Mouse (Mus musculus): ENCODE data around the gene Csnk1e. TPM values are rescaled to one million over a fixed set of nuclear protein-coding genes. Genes with fewer than 3 reads are reported as not detected.

Gene Csnk1e
- polyA plus RNA-seq, 1 experiment from 2014 or later = 193 TPM

- peaks cover 23% of the 10 kb centered on the region for H3K4me1 ChIP-seq (ENCODE audit: control insufficient read depth, insufficient read depth, low read length)
- no peaks in the 10 kb centered on the region for H3K27me3 ChIP-seq (ENCODE audit: control insufficient read depth, insufficient read depth, low read depth, low read length)
- no peak for ATAC-seq
- no peak overlapping the region for H3K4me3 ChIP-seq (ENCODE audit: low read depth, low read length)
- H3K27ac ChIP-seq (ENCODE audit: low read length) = no peak overlapping the region
- no peak overlapping the region for H3K4me2 ChIP-seq (ENCODE audit: low read length)
- H3K36me3 ChIP-seq (ENCODE audit: control insufficient read depth, insufficient read depth, low read length) = peaks cover 32% of the 10 kb centered on the region
- WGBS = 83% methylated on average over 7 of the region's 7 CpGs
- no peaks in the 10 kb centered on the region for H3K9me3 ChIP-seq (replicated peaks; ENCODE audit: control insufficient read depth, low read length, poor library complexity, severe bottlenecking)
- no peak overlapping the region for H3K9ac ChIP-seq (ENCODE audit: low read depth, low read length)
These were observed 23.4 kb downstream of the Csnk1e start for GRCm38 (mm10) chr15:79431925-79432324.

GRCm38 (mm10) chr15:79430461-79431000, 24.8 kb downstream of the Csnk1e start:
- peaks cover 36% of the 10 kb centered on the region for H3K36me3 ChIP-seq (ENCODE audit: control insufficient read depth, insufficient read depth, low read length)
- no peaks in the 10 kb centered on the region for H3K9me3 ChIP-seq (replicated peaks; ENCODE audit: control insufficient read depth, low read length, poor library complexity, severe bottlenecking)
- H3K4me2 ChIP-seq (ENCODE audit: low read length) = no peak overlapping the region
- no peak for ATAC-seq
- H3K27ac ChIP-seq (ENCODE audit: low read length) = no peak overlapping the region
- H3K4me1 ChIP-seq (ENCODE audit: control insufficient read depth, insufficient read depth, low read length) = peaks cover 10% of the 10 kb centered on the region
- no peak overlapping the region for H3K9ac ChIP-seq (ENCODE audit: low read depth, low read length)
- no peak overlapping the region for H3K4me3 ChIP-seq (ENCODE audit: low read depth, low read length)
- 75% methylated on average over 10 of the region's 10 CpGs for WGBS
- no peaks in the 10 kb centered on the region for H3K27me3 ChIP-seq (ENCODE audit: control insufficient read depth, insufficient read depth, low read depth, low read length)

GRCm38 (mm10) chr15:79429994-79430393, 25.4 kb downstream of the Csnk1e start:
- Histone ChIP-seq H3K27ac (ENCODE audit: low read length) (no peak overlapping the region), H3K4me1 (ENCODE audit: control insufficient read depth, insufficient read depth, low read length) (peaks cover 4% of the 10 kb centered on the region; the same call in 1 of the 2 replicates), H3K4me2 (ENCODE audit: low read length) (no peak overlapping the region), H3K9ac (ENCODE audit: low read depth, low read length) (no peak overlapping the region), H3K4me3 (ENCODE audit: low read depth, low read length) (no peak overlapping the region), H3K27me3 (ENCODE audit: control insufficient read depth, insufficient read depth, low read depth, low read length) (no peaks in the 10 kb centered on the region), H3K36me3 (ENCODE audit: control insufficient read depth, insufficient read depth, low read length) (peaks cover 36% of the 10 kb centered on the region), H3K9me3 (replicated peaks; ENCODE audit: control insufficient read depth, low read length, poor library complexity, severe bottlenecking) (no peaks in the 10 kb centered on the region)
- no peak for ATAC-seq
- WGBS = 94% methylated on average over 8 of the region's 9 CpGs

GRCm38 (mm10) chr15:79429527-79429926, 25.8 kb downstream of the Csnk1e start:
- H3K4me1 ChIP-seq (ENCODE audit: control insufficient read depth, insufficient read depth, low read length) = peaks cover 3% of the 10 kb centered on the region; the same call in 1 of the 2 replicates
- peaks cover 41% of the 10 kb centered on the region for H3K36me3 ChIP-seq (ENCODE audit: control insufficient read depth, insufficient read depth, low read length)
- H3K9me3 ChIP-seq (replicated peaks; ENCODE audit: control insufficient read depth, low read length, poor library complexity, severe bottlenecking) = no peaks in the 10 kb centered on the region
- H3K4me2 ChIP-seq (ENCODE audit: low read length) = no peak overlapping the region
- no peak overlapping the region for H3K9ac ChIP-seq (ENCODE audit: low read depth, low read length)
- H3K27ac ChIP-seq (ENCODE audit: low read length) = no peak overlapping the region
- 90% methylated on average over 12 of the region's 12 CpGs for WGBS
- ATAC-seq = no peak
- no peak overlapping the region for H3K4me3 ChIP-seq (ENCODE audit: low read depth, low read length)
- no peaks in the 10 kb centered on the region for H3K27me3 ChIP-seq (ENCODE audit: control insufficient read depth, insufficient read depth, low read depth, low read length)

GRCm38 (mm10) chr15:79428616-79429015, 26.8 kb downstream of the Csnk1e start:
- Histone ChIP-seq H3K4me3 (ENCODE audit: low read depth, low read length) (no peak overlapping the region), H3K9ac (ENCODE audit: low read depth, low read length) (no peak overlapping the region), H3K36me3 (ENCODE audit: control insufficient read depth, insufficient read depth, low read length) (peaks cover 40% of the 10 kb centered on the region), H3K27me3 (ENCODE audit: control insufficient read depth, insufficient read depth, low read depth, low read length) (no peaks in the 10 kb centered on the region), H3K9me3 (replicated peaks; ENCODE audit: control insufficient read depth, low read length, poor library complexity, severe bottlenecking) (no peaks in the 10 kb centered on the region), H3K4me2 (ENCODE audit: low read length) (no peak overlapping the region), H3K4me1 (ENCODE audit: control insufficient read depth, insufficient read depth, low read length) (peaks cover 3% of the 10 kb centered on the region; the same call in 1 of the 2 replicates), H3K27ac (ENCODE audit: low read length) (no peak overlapping the region)
- WGBS = 75% methylated on average over 4 of the region's 4 CpGs
- ATAC-seq = no peak

GRCm38 (mm10) chr15:79427516-79427915, 27.9 kb downstream of the Csnk1e start:
- WGBS = 86% methylated on average over 6 of the region's 6 CpGs

GRCm38 (mm10) chr15:79425516-79425915, 29.9 kb downstream of the Csnk1e start:
- H3K4me2 ChIP-seq (ENCODE audit: low read length) = no peak overlapping the region
- peaks cover 54% of the 10 kb centered on the region for H3K36me3 ChIP-seq (ENCODE audit: control insufficient read depth, insufficient read depth, low read length)
- no peaks in the 10 kb centered on the region for H3K4me1 ChIP-seq (ENCODE audit: control insufficient read depth, insufficient read depth, low read length)
- no peak overlapping the region for H3K27ac ChIP-seq (ENCODE audit: low read length)
- no peak overlapping the region for H3K4me3 ChIP-seq (ENCODE audit: low read depth, low read length)
- H3K27me3 ChIP-seq (ENCODE audit: control insufficient read depth, insufficient read depth, low read depth, low read length) = no peaks in the 10 kb centered on the region
- 79% methylated on average over 11 of the region's 11 CpGs for WGBS
- H3K9me3 ChIP-seq (replicated peaks; ENCODE audit: control insufficient read depth, low read length, poor library complexity, severe bottlenecking) = no peaks in the 10 kb centered on the region
- ATAC-seq = no peak
- H3K9ac ChIP-seq (ENCODE audit: low read depth, low read length) = no peak overlapping the region

More at GRCm38 (mm10) chr15:79427516-79427915, 27.9 kb downstream of the Csnk1e start:
- Histone ChIP-seq H3K27me3 (ENCODE audit: control insufficient read depth, insufficient read depth, low read depth, low read length) (no peaks in the 10 kb centered on the region), H3K4me1 (ENCODE audit: control insufficient read depth, insufficient read depth, low read length) (no peaks in the 10 kb centered on the region), H3K9ac (ENCODE audit: low read depth, low read length) (no peak overlapping the region), H3K36me3 (ENCODE audit: control insufficient read depth, insufficient read depth, low read length) (peaks cover 44% of the 10 kb centered on the region), H3K4me2 (ENCODE audit: low read length) (no peak overlapping the region), H3K4me3 (ENCODE audit: low read depth, low read length) (no peak overlapping the region), H3K27ac (ENCODE audit: low read length) (no peak overlapping the region), H3K9me3 (replicated peaks; ENCODE audit: control insufficient read depth, low read length, poor library complexity, severe bottlenecking) (no peaks in the 10 kb centered on the region)
- no peak for ATAC-seq

- no peak overlapping the region for H3K9ac ChIP-seq (ENCODE audit: low read depth, low read length)
- H3K36me3 ChIP-seq (ENCODE audit: control insufficient read depth, insufficient read depth, low read length) = peaks cover 63% of the 10 kb centered on the region
- H3K27ac ChIP-seq (ENCODE audit: low read length) = no peak overlapping the region
- no peaks in the 10 kb centered on the region for H3K9me3 ChIP-seq (replicated peaks; ENCODE audit: control insufficient read depth, low read length, poor library complexity, severe bottlenecking)
- H3K4me1 ChIP-seq (ENCODE audit: control insufficient read depth, insufficient read depth, low read length) = no peaks in the 10 kb centered on the region
- H3K4me2 ChIP-seq (ENCODE audit: low read length) = no peak overlapping the region
- no peak overlapping the region for H3K4me3 ChIP-seq (ENCODE audit: low read depth, low read length)
- WGBS = 92% methylated on average over 17 of the region's 17 CpGs
- no peaks in the 10 kb centered on the region for H3K27me3 ChIP-seq (ENCODE audit: control insufficient read depth, insufficient read depth, low read depth, low read length)
- ATAC-seq = no peak
These were observed 30.8 kb downstream of the Csnk1e start for GRCm38 (mm10) chr15:79424602-79425001.

- ATAC-seq = no peak
- no peak overlapping the region for H3K4me3 ChIP-seq (ENCODE audit: low read depth, low read length)
- H3K27ac ChIP-seq (ENCODE audit: low read length) = no peak overlapping the region
- no peaks in the 10 kb centered on the region for H3K4me1 ChIP-seq (ENCODE audit: control insufficient read depth, insufficient read depth, low read length)
- 94% methylated on average over 6 of the region's 6 CpGs for WGBS
- H3K9me3 ChIP-seq (replicated peaks; ENCODE audit: control insufficient read depth, low read length, poor library complexity, severe bottlenecking) = no peaks in the 10 kb centered on the region
- H3K4me2 ChIP-seq (ENCODE audit: low read length) = no peak overlapping the region
- H3K36me3 ChIP-seq (ENCODE audit: control insufficient read depth, insufficient read depth, low read length) = peaks cover 59% of the 10 kb centered on the region
- H3K9ac ChIP-seq (ENCODE audit: low read depth, low read length) = no peak overlapping the region
- H3K27me3 ChIP-seq (ENCODE audit: control insufficient read depth, insufficient read depth, low read depth, low read length) = no peaks in the 10 kb centered on the region
These were observed 32.6 kb downstream of the Csnk1e start for GRCm38 (mm10) chr15:79422715-79423243.
